Mouse (Mus musculus) c-Kit-positive CD71-negative TER-119-negative erythroid progenitor cells, embryonic 14.5 days (primary cell): Measurements from ENCODE around the gene Pex14.

Experiments
- DNase-seq: peaks from one replicate; pipeline ENCODE4 v3.0.0-alpha.2; 2013; ENCODE audit warnings: low read depth

The Pex14 gene

GRCm38 (mm10) chr4:149057470-149057869 lies 42.2 kb downstream of the Pex14 start:
- no peak for DNase-seq

GRCm38 (mm10) chr4:149056957-149057356 lies 42.7 kb downstream of the Pex14 start:
- DNase-seq = no peak

- no peak for DNase-seq
These were observed 43.8 kb downstream of the Pex14 start for GRCm38 (mm10) chr4:149055847-149056246.

DNA sequence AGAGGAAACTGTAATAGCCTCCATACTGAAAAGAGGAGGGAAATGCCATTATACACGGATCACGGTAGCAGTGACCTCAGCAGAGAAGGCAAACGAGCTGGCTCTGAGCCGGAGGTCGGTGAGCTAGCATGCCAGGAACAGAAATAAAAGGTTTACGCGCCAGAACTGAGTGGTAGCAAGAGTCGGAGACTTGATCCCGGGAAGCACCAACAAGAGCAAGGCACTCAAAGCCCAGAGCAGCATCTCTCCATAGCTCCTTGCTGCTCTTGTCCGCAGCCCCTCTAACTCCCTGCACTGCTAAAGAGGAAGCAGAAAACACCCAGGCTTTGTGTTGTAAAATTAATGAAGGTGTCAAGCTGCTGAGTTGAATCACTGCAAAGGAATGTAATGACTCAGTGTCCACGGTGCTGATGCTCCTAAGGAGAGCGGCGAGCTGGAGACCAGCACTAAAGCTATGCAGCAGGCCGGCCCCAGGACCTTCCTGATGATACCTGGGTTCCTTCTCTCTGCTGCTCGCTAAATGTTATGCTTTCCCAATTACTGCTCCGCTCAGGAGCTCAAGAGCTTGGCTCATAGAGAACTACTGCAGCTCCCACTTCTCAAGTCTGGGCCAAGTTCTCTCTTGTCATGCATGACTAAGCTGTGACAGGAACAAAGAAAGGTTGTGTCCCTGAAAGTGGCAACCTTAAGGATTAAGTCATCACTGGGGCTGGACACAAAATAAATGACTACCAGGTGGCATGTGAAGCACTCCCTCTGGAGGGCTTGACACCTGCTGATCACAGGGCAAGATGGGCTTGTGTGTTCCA lies 50.1 kb downstream of the Pex14 start:
- no peak for DNase-seq

- no peak for DNase-seq
These were observed 50.9 kb downstream of the Pex14 start for GRCm38 (mm10) chr4:149048625-149049228.

DNA sequence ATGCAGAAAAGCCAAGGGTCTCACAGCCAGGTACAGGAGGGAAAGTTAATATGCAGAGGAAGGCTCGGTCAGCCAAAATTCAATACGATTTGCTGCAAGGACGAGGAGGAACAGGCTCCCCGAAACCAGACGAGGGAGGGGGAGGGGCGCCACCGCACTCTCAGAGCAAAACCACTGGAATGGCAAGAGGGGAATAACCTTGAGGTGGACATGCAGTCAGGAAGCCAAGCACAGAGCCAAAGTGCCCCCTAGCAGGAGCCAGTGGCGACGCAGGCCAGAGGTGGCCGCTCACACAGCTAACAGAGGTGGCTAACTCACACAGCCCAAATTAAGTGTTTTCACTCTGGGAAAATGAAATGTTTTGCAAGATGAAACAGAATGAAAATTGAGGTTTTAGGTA lies 52.3 kb downstream of the Pex14 start:
- no peak for DNase-seq

- no peak for DNase-seq
These were observed 53.8 kb downstream of the Pex14 start for GRCm38 (mm10) chr4:149045885-149046284.

GRCm38 (mm10) chr4:149040289-149040688 lies 59.4 kb downstream of the Pex14 start:
- DNase-seq = no peak

- DNase-seq = no peak
These were observed 62.0 kb downstream of the Pex14 start for GRCm38 (mm10) chr4:149037706-149038105.

- no peak for DNase-seq
These were observed 63.1 kb downstream of the Pex14 start for GRCm38 (mm10) chr4:149036592-149036991.

DNA sequence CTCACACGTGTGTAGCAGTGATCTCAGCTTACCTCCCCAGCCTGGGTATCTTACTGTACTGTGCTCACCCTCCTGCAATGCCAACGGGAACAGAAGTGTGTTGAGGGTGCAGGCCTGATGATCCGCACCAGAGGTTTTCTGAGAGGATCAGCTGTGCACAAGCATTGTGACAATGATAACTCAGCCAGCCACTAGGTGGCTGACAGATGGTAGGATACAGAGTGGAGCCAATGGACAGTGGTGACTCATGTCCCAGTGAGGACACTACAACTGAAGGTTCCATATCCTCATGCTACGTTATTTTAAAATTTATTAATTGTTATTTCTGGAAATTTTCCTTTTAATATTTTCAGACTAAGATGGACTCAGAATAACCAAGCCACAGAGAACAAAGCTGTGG lies 68.2 kb downstream of the Pex14 start:
- DNase-seq = no peak

GRCm38 (mm10) chr4:149027571-149027970 lies 72.1 kb downstream of the Pex14 start:
- DNase-seq = no peak

DNA sequence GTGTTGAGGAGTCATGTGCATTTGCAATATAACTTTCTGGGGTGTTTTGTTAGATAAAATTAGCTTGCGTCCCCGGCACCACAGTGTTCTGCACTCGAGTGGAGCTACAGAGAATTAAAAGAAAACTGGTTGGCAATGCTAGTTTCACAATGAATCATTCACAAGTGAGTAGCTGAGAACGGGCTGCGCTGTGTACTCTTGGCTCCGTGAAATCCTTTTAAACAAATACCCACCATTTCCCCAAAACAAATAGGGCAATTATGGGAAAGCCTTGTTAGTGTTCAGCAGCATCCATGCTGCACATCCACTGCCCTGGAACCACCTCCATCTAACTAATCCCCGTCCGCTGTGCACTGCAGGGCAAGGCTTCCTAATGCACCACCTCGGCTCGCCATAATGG lies 74.4 kb downstream of the Pex14 start:
- DNase-seq = no peak

DNA sequence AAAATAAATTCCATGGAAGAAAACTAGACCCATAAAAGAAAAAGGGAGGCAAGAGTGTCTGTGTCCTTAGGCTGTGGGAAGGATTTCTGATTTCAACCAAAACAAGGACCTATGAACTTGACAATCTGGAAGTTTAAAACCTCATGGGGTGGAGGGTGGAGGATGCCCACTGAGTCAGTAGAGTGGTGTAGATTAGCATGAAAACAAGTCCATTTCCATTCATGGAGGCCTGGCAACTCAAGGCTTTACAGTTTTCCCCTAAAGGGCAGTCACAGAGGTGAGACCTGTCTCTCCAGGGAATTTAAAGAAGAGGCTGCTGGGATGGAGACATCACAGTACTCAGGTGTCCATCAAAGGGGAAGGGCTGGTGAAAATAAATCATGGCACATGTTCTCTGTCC lies 78.7 kb downstream of the Pex14 start:
- no peak for DNase-seq

GRCm38 (mm10) chr4:149019456-149019855 lies 80.2 kb downstream of the Pex14 start:
- no peak for DNase-seq

DNA sequence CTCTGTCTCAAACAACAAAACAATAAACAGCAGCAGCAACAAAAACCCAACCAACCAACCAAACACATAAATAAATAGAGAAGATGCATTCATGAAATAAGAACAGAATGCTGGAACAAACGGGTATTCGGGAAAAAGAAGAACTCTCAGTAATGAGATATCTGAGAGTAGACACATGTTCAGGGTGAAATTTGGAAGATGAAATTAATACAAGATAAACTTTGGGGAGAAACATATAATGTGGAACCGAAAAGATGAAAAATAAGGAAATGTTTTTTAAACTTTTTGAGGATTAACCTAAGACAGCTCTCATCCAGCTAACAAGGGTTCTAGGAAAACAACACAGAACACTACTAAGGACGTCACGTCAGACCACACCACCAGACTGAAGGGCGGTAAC lies 92.9 kb downstream of the Pex14 start:
- DNase-seq = no peak

DNA sequence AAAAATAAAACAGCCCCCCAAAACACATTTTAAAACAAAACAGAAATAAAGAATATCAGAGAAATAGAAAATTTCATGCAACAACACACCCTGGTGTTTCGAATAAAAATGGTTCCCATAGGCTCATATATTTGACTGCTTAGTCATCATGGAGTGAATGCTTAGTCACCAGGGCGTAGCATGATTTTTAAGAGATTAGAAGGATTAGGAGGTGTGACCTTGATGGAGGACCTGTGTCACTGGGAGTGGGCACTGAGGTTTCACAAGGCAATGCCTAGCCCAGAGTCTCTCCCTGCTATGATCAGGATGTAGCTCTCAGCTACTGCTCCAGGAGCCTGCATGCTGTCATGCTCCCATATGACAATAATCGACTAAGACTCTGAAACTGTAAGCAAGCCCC lies 93.6 kb downstream of the Pex14 start:
- no peak for DNase-seq

DNA sequence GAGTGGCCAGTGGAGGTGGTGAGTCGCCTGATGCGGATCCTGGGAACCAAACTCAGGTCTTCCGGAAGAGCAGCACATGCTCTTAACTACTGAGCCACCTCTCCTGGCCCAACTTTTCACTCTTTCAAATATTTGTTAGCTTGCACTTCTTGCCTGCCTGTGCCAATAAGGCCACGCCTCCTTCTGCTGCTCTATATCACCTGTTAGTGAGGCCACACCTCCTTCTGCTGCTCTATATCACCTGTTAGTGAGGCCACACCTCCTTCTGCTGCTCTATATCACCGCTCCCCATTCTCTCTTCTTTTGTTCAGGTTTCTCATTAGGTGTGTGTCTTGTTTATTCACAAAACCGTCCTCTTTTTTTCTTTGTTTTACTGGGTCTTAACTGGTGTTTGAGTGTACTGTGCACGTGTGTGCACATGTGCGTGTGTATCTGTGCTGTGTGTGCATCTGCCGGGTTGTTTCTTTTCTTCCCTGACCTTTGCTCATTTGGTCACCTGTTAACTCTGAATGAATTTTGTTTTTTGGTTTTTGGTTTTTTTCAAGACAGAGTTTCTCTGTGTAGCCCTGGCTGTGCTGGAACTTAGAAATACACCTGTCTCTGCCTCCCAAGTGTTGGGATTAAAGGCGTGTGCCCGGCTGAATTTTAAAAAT lies 97.1 kb downstream of the Pex14 start:
- no peak for DNase-seq

GRCm38 (mm10) chr4:149001515-149001914 lies 98.2 kb downstream of the Pex14 start:
- no peak for DNase-seq

- DNase-seq = no peak
These were observed 98.9 kb downstream of the Pex14 start for GRCm38 (mm10) chr4:149000746-149001145.

- no peak for DNase-seq
These were observed 105.7 kb downstream of the Pex14 start for GRCm38 (mm10) chr4:148993948-148994347.

DNA sequence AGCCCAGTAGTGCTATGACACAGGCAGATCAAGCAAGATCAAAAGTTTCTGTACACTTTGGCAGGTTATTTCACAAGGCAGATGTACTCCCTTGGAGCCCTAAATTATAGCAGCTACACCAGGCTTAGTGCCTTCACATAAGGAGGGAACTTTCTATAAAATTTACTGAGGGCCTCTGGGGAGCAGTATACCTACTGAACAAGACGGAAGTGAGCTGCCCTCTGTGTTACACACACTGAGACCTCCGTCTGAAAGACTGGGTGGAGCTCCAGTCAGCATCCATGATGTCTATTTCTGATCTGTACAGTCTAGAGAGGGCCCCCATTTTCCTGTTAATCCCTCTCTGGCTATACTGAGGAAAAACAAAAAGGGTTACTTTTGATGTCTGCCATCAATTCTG lies 109.6 kb downstream of the Pex14 start:
- no peak for DNase-seq
